Mouse (Mus musculus) brain, embryonic 14.5 days (tissue): ENCODE results near the gene Klf17.

ENCODE experiments used
- CTCF ChIP-seq: fragments of 200-500 bp; IDR thresholded peaks from 2 replicates; pipeline ENCODE4 v1.5.1; 2012; ENCODE audit warnings: inconsistent platforms, mild to moderate bottlenecking, moderate library complexity, borderline replicate concordance; ENCODE audit not compliant: insufficient read depth, insufficient read length; ENCODE audit errors: extremely low read depth
- POLR2A ChIP-seq: fragments of 200-500 bp; IDR thresholded peaks from 2 replicates; pipeline ENCODE4 v1.6.1; 2012; ENCODE audit warnings: mild to moderate bottlenecking, inconsistent platforms, borderline replicate concordance; ENCODE audit not compliant: poor library complexity, insufficient read depth, insufficient read length, severe bottlenecking; ENCODE audit errors: extremely low read depth

- TF ChIP-seq CTCF (no peak), POLR2A (no peak)
These were observed 5.3 kb downstream of the Klf17 start for GRCm38 (mm10) chr4:117760151-117760550.
